Mouse (Mus musculus): ENCODE measurements at regions not wholly inside any gene's neighbourhood (a gene's known extent, or its start where the extent isn't known, plus 50 kb on each side); places are given as distances from the start of the nearest gene placed in this dataset.

GRCm38 (mm10) chr5:46488140-46488942 is 630.9 kb upstream of the Lcorl start:
- H3K4me1 ChIP-seq = no peaks in the 10 kb centered on the region
- H3K27ac ChIP-seq = no peak overlapping the region
- no peak for ATAC-seq (ENCODE audit: insufficient number of reproducible peaks, insufficient read depth, low FRiP score, low TSS enrichment, low read depth)
- no peaks in the 10 kb centered on the region for H3K36me3 ChIP-seq
- no peak overlapping the region for H3K9ac ChIP-seq
- H3K27me3 ChIP-seq = no peaks in the 10 kb centered on the region
- H3K4me2 ChIP-seq = no peak overlapping the region
- no peaks in the 10 kb centered on the region for H3K9me3 ChIP-seq
- WGBS = 76% methylated on average over 6 of the region's 6 CpGs
- H3K4me3 ChIP-seq = no peak overlapping the region

- 74% methylated on average over 1 of the region's 1 CpGs for WGBS
Measured at GRCm38 (mm10) chr5:46486740-46487326, 629.4 kb upstream of the Lcorl start.

DNA sequence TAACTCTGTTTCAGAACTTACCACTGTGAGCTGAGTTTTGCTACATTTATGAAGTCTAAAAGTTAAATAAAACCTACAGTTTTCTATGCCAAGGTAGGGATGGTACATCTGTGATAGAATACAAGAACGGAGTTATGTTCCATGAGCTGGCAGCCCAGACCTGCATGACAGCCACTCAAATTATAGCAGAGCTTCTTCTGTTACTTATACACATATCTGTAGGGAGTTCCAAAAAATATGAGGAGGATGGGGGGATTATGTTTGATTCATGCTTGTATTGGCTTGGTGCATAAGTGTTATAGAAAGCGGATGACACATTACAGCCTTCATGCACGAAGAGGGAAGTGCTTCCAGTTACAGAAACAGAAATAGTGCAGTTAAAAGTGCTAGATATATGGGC is 598.9 kb upstream of the Lcorl start:
- H3K4me1 ChIP-seq = no peaks in the 10 kb centered on the region
- H3K36me3 ChIP-seq = no peaks in the 10 kb centered on the region
- H3K27ac ChIP-seq = no peak overlapping the region
- no peaks in the 10 kb centered on the region for H3K9me3 ChIP-seq
- 88% methylated on average over 3 of the region's 3 CpGs for WGBS
- no peak for ATAC-seq (ENCODE audit: insufficient number of reproducible peaks, insufficient read depth, low FRiP score, low TSS enrichment, low read depth)
- no peak overlapping the region for H3K4me2 ChIP-seq
- no peak overlapping the region for H3K9ac ChIP-seq
- no peaks in the 10 kb centered on the region for H3K27me3 ChIP-seq
- H3K4me3 ChIP-seq = no peak overlapping the region

More at GRCm38 (mm10) chr5:46486740-46487326, 629.4 kb upstream of the Lcorl start:
- Histone ChIP-seq H3K9ac (no peak overlapping the region), H3K27ac (no peak overlapping the region), H3K9me3 (no peaks in the 10 kb centered on the region), H3K4me3 (no peak overlapping the region), H3K4me1 (no peaks in the 10 kb centered on the region), H3K36me3 (no peaks in the 10 kb centered on the region), H3K4me2 (no peak overlapping the region), H3K27me3 (no peaks in the 10 kb centered on the region)
- ATAC-seq (ENCODE audit: insufficient number of reproducible peaks, insufficient read depth, low FRiP score, low TSS enrichment, low read depth) = no peak

- Histone ChIP-seq H3K9ac (no peak overlapping the region), H3K27ac (no peak overlapping the region), H3K4me3 (no peak overlapping the region), H3K27me3 (no peaks in the 10 kb centered on the region), H3K36me3 (no peaks in the 10 kb centered on the region), H3K4me2 (no peak overlapping the region), H3K4me1 (peaks cover 15% of the 10 kb centered on the region), H3K9me3 (no peaks in the 10 kb centered on the region)
- ATAC-seq (ENCODE audit: insufficient number of reproducible peaks, insufficient read depth, low FRiP score, low TSS enrichment, low read depth) = no peak
- WGBS = 68% methylated on average over 4 of the region's 4 CpGs
Measured at GRCm38 (mm10) chr5:46448274-46448673, 590.9 kb upstream of the Lcorl start.

DNA sequence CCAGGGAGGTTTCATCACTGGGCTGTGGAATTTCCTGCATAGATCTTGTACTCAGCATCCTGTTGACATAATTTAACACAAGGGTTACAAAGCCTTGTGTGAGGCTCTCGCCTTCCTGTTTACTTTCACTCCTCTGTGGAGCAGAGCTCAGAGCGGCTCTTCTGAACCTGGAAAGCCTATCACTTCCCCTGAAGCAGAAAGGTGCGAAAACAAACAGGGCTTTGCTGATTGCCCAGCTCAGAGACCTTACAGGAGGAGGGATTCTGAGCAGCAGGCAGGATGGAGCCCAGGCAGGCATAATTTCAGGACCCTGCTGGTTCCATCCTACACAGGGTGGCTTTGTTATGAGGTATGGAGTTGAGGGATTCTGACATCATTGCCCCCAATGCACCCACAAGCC is 588.4 kb upstream of the Lcorl start:
- H3K9ac ChIP-seq = no peak overlapping the region
- no peaks in the 10 kb centered on the region for H3K36me3 ChIP-seq
- H3K4me2 ChIP-seq = 0 out of 2 replicates have a peak overlapping the region, but pooled peaks have one; percentile 16
- H3K27ac ChIP-seq = no peak overlapping the region
- H3K4me3 ChIP-seq = no peak overlapping the region
- 39% methylated on average over 3 of the region's 3 CpGs for WGBS
- H3K9me3 ChIP-seq = no peaks in the 10 kb centered on the region
- no peak for ATAC-seq (ENCODE audit: insufficient number of reproducible peaks, insufficient read depth, low FRiP score, low TSS enrichment, low read depth)
- H3K27me3 ChIP-seq = no peaks in the 10 kb centered on the region
- peaks cover 21% of the 10 kb centered on the region for H3K4me1 ChIP-seq

GRCm38 (mm10) chr5:46445122-46445521 is 587.7 kb upstream of the Lcorl start:
- Histone ChIP-seq H3K27me3 (no peaks in the 10 kb centered on the region), H3K9me3 (no peaks in the 10 kb centered on the region), H3K9ac (no peak overlapping the region), H3K4me2 (0 out of 2 replicates have a peak overlapping the region, but pooled peaks have one; percentile 11), H3K27ac (no peak overlapping the region), H3K36me3 (no peaks in the 10 kb centered on the region), H3K4me3 (no peak overlapping the region), H3K4me1 (peaks cover 21% of the 10 kb centered on the region)
- no peak for ATAC-seq (ENCODE audit: insufficient number of reproducible peaks, insufficient read depth, low FRiP score, low TSS enrichment, low read depth)
- 33% methylated on average over 7 of the region's 7 CpGs for WGBS

DNA sequence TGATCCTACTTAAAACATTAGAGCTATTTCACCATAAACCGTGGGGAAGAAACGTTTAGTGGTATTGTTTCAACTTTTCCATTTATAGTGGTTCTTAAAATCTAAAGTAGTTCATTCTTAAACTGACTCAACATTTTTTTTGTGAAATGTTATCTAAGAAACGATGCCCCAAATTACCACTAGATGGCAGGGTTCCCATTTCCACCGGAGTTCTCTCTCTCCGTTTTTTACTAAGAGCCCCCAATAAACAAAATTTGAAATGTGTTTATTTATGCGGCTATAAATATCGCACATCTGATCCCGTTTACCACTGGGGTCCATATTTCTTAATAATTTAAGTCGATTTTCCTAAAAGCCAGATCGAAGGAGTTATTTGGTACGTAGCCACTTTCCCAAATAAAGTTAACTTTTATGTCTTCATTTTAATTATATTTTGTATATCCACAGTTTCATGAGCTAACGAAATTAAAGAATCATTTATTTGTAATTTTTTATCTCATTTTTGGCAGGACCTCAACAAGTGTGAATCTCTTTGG is 586.5 kb upstream of the Lcorl start:
- H3K36me3 ChIP-seq = no peaks in the 10 kb centered on the region
- peaks cover 17% of the 10 kb centered on the region for H3K4me1 ChIP-seq
- 10% methylated on average over 12 of the region's 12 CpGs for WGBS
- H3K27ac ChIP-seq = no peak overlapping the region
- H3K4me3 ChIP-seq = no peak overlapping the region
- no peak for ATAC-seq (ENCODE audit: insufficient number of reproducible peaks, insufficient read depth, low FRiP score, low TSS enrichment, low read depth)
- no peaks in the 10 kb centered on the region for H3K27me3 ChIP-seq
- H3K9me3 ChIP-seq = no peaks in the 10 kb centered on the region
- H3K9ac ChIP-seq = no peak overlapping the region
- H3K4me2 ChIP-seq = peak overlapping the region; percentile 35

- no peak for ATAC-seq (ENCODE audit: insufficient number of reproducible peaks, insufficient read depth, low FRiP score, low TSS enrichment, low read depth)
- Histone ChIP-seq H3K4me3 (no peak overlapping the region), H3K36me3 (no peaks in the 10 kb centered on the region), H3K27me3 (no peaks in the 10 kb centered on the region), H3K27ac (no peak overlapping the region), H3K4me1 (peaks cover 17% of the 10 kb centered on the region), H3K9me3 (no peaks in the 10 kb centered on the region), H3K4me2 (no peak overlapping the region), H3K9ac (no peak overlapping the region)
- 77% methylated on average over 6 of the region's 6 CpGs for WGBS
Measured at GRCm38 (mm10) chr5:46442600-46443248, 585.3 kb upstream of the Lcorl start.

DNA sequence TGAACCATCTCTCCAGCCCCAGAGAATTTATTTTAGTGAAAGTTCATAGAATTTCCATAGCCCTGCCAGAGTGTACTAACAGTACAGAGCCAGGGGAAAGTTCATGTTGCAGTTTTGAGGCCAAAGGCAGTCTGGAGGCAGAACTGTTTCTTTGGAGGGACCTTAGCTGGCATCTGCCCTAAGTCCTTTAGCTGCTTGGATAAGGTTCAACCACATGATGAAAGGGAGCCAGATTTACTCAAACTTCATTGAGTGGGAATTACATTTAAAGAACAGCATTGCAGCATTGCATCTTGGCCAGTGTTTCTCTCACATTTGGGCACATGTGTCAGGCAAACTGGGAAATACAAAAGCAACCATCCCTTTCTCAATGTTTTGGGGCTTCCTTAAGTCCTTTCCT is 584.3 kb upstream of the Lcorl start:
- Histone ChIP-seq H3K9me3 (no peaks in the 10 kb centered on the region), H3K4me1 (peaks cover 17% of the 10 kb centered on the region), H3K27ac (no peak overlapping the region), H3K4me3 (no peak overlapping the region), H3K36me3 (no peaks in the 10 kb centered on the region), H3K27me3 (no peaks in the 10 kb centered on the region), H3K4me2 (no peak overlapping the region), H3K9ac (no peak overlapping the region)
- no peak for ATAC-seq (ENCODE audit: insufficient number of reproducible peaks, insufficient read depth, low FRiP score, low TSS enrichment, low read depth)

DNA sequence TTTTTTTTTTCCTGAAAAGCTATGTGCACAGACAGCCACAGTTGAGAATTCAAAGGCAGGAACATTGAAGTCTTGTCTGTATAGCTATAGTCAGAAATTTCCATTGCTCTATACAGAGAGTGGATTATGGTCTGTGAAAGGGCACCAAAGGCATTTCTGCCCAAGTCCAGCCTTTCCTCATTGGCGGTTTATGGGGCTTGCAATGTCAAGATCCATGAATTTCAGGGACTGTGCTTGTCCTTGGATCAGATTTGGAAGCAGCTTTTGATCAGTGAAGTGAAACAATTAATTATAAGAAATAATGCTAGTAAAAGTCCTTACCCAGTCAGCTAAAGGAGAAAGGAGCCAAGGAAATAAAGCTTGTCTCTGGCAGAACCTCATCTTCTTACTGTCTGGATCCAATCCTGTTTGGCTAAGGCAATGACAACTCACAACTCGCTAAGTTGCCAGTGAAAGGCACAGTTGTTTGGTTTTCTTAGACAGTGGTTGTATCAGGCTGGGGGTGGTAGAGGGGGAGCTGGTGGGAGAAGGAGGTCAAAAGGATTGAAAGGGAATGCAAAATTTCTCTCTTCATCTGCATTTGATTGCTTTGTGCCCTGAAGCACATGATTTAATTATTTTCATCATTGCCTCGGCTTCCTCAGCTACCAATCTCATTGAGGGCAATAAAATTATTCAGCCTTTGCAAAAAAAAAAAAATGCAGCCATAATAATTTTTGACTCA is 574.4 kb upstream of the Lcorl start:
- no peak overlapping the region for H3K27ac ChIP-seq
- no peak overlapping the region for H3K4me2 ChIP-seq
- 28% methylated on average over 3 of the region's 3 CpGs for WGBS
- no peaks in the 10 kb centered on the region for H3K36me3 ChIP-seq
- no peaks in the 10 kb centered on the region for H3K27me3 ChIP-seq
- H3K9me3 ChIP-seq = no peaks in the 10 kb centered on the region
- no peak overlapping the region for H3K4me3 ChIP-seq
- no peaks in the 10 kb centered on the region for H3K4me1 ChIP-seq
- ATAC-seq (ENCODE audit: insufficient number of reproducible peaks, insufficient read depth, low FRiP score, low TSS enrichment, low read depth) = no peak
- no peak overlapping the region for H3K9ac ChIP-seq

- Histone ChIP-seq H3K4me2 (no peak overlapping the region), H3K9me3 (no peaks in the 10 kb centered on the region), H3K27me3 (no peaks in the 10 kb centered on the region), H3K4me3 (no peak overlapping the region), H3K9ac (no peak overlapping the region), H3K4me1 (no peaks in the 10 kb centered on the region), H3K36me3 (no peaks in the 10 kb centered on the region), H3K27ac (no peak overlapping the region)
- WGBS = 74% methylated on average over 3 of the region's 3 CpGs
- ATAC-seq (ENCODE audit: insufficient number of reproducible peaks, insufficient read depth, low FRiP score, low TSS enrichment, low read depth) = no peak
Measured at GRCm38 (mm10) chr5:46422738-46423137, 565.3 kb upstream of the Lcorl start.

Measured in embryonic facial prominence, embryonic 13.5 days (tissue).